Mouse (Mus musculus) embryonic facial prominence, embryonic 14.5 days (tissue): ENCODE results near the gene Ddit4l. TPM values are rescaled to one million over a fixed set of nuclear protein-coding genes. Genes with fewer than 3 reads are reported as not detected.
A peak's percentile ranks its signal among the peaks of the same experiment; 100 is the strongest.

Experiments used
- ATAC-seq: fragments of 200-750 bp; cut with Nextera tagmentation; 2 replicates; pipeline ENCODE4 v1.8.0; 2017; ENCODE audit warnings: low read depth, moderate number of reproducible peaks, moderate TSS enrichment
- DNase-seq: peaks from one replicate; pipeline ENCODE4 v3.0.0-alpha.2; 2015; ENCODE audit warnings: low spot score
- H3K27ac ChIP-seq: fragments of 300-500 bp; sonication (generic); replicated peaks from 2 replicates; pipeline ENCODE4 v1.5.1; 2014; ENCODE audit warnings: low read depth, mild to moderate bottlenecking, low read length, moderate library complexity
- H3K27me3 ChIP-seq: fragments of 300-500 bp; sonication (generic); replicated peaks from 2 replicates; pipeline ENCODE4 v1.6.1; 2014; ENCODE audit warnings: low read length; ENCODE audit not compliant: control insufficient read depth, insufficient read depth
- H3K36me3 ChIP-seq: fragments of 300-500 bp; sonication (generic); 2 replicates; pipeline ENCODE4 v1.6.1; 2014; ENCODE audit warnings: low read length, mixed read lengths; ENCODE audit not compliant: control insufficient read depth, insufficient read depth
- H3K4me1 ChIP-seq: fragments of 300-500 bp; sonication (generic); 2 replicates; pipeline ENCODE4 v1.6.1; 2014; ENCODE audit warnings: antibody characterized with exemption, low read length; ENCODE audit not compliant: control insufficient read depth, insufficient read depth
- H3K4me2 ChIP-seq: fragments of 300-500 bp; sonication (generic); 2 replicates; pipeline ENCODE4 v1.6.1; 2014; ENCODE audit warnings: low read depth, mild to moderate bottlenecking, low read length, moderate library complexity, mixed read lengths
- H3K4me3 ChIP-seq: fragments of 300-500 bp; sonication (generic); 2 replicates; pipeline ENCODE4 v1.5.1; 2014; ENCODE audit warnings: low read depth, mild to moderate bottlenecking, low read length
- H3K9ac ChIP-seq: fragments of 300-500 bp; sonication (generic); 2 replicates; pipeline ENCODE4 v1.6.1; 2014; ENCODE audit warnings: low read depth, mild to moderate bottlenecking, low read length, moderate library complexity, mixed read lengths
- H3K9me3 ChIP-seq: fragments of 300-500 bp; sonication (generic); 2 replicates; pipeline ENCODE4 v1.6.1; 2016; ENCODE audit warnings: low read length; ENCODE audit not compliant: control insufficient read depth
- WGBS: fragments of 180-500 bp; shearing (Covaris S2); extraction: QIAGEN DNeasy Blood & Tissue Kit; methylation state at CpG from one replicate; pipeline ENCODE4 v1.1.7; 2014; 5-methylcytosine and 5-hydroxymethylcytosine counted together
- polyA plus RNA-seq: library from polyadenylated mRNA; unstranded; fragments of >200 nt; fragmentation: Nextera tagmentation; extraction: Ambion mirVana; gene quantifications from 2 replicates; pipeline ENCODE4 v1.2.1, GENCODE M21; 2014

Gene Ddit4l
- polyA plus RNA-seq, 1 experiment from 2014 or later: 32.4 TPM

DNA sequence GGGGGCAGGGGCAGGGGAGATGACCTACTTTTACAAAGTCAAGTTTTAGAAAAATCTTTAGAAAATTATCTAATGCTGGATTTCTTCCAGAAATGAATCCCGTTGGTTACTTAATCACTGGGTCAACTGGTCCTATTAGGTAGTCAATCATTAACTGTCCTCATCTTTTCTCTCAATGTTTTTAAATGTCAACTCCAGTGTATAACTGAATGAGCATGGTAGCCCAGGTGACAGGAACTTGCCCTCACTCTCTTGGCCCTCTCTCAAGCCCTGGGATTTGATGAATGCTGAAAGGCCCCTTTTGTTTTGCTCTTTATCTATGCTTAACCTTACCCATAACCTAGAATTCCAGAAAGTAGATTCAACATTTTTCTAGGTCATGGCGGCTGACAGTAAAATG lies 9.4 kb upstream of the Ddit4l start:
- H3K27ac ChIP-seq: no peak overlapping the region

DNA sequence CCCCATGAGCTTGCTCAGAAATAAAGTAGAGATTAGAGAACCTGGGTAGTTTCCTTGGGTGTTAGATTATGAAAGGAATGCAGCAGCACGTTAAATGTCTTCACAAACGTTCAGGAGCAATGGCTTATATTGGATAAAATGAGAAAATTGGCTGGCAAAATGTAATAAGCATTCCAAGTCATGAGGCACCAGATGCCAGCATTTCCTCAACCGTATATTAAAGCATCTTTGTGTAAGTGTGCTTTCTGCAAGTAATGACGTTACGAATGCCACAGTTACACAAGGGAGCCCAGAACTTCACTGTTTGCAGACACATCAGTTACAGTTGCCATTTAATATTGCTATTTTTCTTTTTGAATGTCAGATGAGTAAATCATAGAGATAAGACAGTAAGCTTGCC lies 872 bp upstream of the Ddit4l start:
- Histone ChIP-seq H3K4me2 (no peak overlapping the region), H3K4me3 (no peak overlapping the region), H3K27me3 (no peaks in the 10 kb centered on the region), H3K27ac (no peak overlapping the region), H3K4me1 (peaks cover 15% of the 10 kb centered on the region), H3K9ac (no peak overlapping the region), H3K9me3 (no peaks in the 10 kb centered on the region), H3K36me3 (no peaks in the 10 kb centered on the region; the same call in 1 of the 2 replicates)
- 75% methylated on average over 5 of the region's 5 CpGs for WGBS
- ATAC-seq: no peak
- no peak for DNase-seq

More for the DNA sequence above, 9.4 kb upstream of the Ddit4l start:
- DNase-seq (no peak), ATAC-seq (no peak)
- H3K4me3 ChIP-seq: no peak overlapping the region
- H3K36me3 ChIP-seq: no peaks in the 10 kb centered on the region
- no peaks in the 10 kb centered on the region for H3K27me3 ChIP-seq
- no peak overlapping the region for H3K9ac ChIP-seq
- no peaks in the 10 kb centered on the region for H3K4me1 ChIP-seq
- no peak overlapping the region for H3K4me2 ChIP-seq
- no peaks in the 10 kb centered on the region for H3K9me3 ChIP-seq
- 73% methylated on average over 2 of the region's 2 CpGs for WGBS

DNA sequence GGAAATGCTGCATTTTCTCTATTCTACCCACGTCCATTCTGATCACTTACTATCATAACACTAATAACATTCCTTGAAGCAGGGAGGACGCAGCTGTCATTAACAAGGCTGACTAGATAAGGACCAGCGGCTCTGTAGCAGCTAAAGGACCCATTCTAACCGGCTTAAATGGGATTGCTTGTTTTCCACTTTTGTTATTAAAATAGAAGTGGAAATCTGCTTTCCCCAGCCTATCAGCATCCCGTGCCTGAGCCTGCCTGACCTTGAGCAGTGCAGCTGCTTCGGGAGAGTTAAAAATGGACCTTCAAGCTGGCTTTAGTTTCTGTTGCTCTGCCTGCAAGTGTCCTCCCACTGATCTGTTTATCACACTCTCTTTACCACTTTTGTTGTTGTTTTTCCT lies 679 bp downstream of the Ddit4l start:
- Histone ChIP-seq H3K9ac (no peak overlapping the region), H3K27ac (no peak overlapping the region)
- WGBS: 46% methylated on average over 6 of the region's 6 CpGs

DNA sequence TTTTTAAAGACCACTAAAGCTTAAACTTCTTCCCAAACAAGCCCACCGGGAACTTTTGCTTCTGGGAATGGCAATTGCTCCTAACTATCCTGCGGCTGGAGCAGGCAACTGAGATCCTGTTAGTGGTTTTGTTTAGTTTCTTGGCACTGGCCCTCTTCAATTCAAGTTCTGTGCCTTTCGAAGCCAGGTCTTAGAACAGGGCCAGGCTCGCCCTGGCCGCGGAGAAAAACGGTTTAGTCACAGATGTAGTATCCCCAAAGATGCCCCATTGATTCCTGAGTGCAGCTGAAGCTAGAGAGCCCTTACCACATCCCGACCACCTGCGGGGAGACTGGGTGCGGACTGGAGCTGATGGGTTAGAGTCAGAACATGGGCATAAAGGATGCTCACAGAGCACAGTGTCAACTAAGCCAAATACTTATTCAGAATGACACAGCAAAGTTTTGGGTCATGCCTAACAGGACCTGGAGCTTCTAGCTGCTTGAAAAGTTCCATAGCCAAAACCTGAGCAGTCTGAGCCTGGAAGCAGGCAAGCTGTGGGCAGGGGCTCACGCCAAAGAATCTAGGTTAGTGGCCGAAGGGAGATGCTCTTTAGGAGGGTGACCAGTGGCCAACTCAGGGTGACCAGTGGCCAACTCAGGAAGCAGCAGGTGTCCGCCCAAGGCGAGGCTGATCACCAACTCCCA lies 1.6 kb downstream of the Ddit4l start:
- H3K9me3 ChIP-seq: peaks cover 6% of the 10 kb centered on the region; the same call in 1 of the 2 replicates
- ATAC-seq (0 out of 2 replicates have a peak, but pooled peaks have one; percentile 3), DNase-seq (peak; percentile 52)

More for the DNA sequence above, 679 bp downstream of the Ddit4l start:
- H3K9me3 ChIP-seq: peaks cover 6% of the 10 kb centered on the region; the same call in 1 of the 2 replicates
- H3K4me1 ChIP-seq: peaks cover 15% of the 10 kb centered on the region
- H3K36me3 ChIP-seq: peaks cover 13% of the 10 kb centered on the region; the same call in 1 of the 2 replicates
- no peak overlapping the region for H3K4me3 ChIP-seq
- no peak for DNase-seq
- H3K4me2 ChIP-seq: no peak overlapping the region
- ATAC-seq: no peak
- H3K27me3 ChIP-seq: no peaks in the 10 kb centered on the region

DNA sequence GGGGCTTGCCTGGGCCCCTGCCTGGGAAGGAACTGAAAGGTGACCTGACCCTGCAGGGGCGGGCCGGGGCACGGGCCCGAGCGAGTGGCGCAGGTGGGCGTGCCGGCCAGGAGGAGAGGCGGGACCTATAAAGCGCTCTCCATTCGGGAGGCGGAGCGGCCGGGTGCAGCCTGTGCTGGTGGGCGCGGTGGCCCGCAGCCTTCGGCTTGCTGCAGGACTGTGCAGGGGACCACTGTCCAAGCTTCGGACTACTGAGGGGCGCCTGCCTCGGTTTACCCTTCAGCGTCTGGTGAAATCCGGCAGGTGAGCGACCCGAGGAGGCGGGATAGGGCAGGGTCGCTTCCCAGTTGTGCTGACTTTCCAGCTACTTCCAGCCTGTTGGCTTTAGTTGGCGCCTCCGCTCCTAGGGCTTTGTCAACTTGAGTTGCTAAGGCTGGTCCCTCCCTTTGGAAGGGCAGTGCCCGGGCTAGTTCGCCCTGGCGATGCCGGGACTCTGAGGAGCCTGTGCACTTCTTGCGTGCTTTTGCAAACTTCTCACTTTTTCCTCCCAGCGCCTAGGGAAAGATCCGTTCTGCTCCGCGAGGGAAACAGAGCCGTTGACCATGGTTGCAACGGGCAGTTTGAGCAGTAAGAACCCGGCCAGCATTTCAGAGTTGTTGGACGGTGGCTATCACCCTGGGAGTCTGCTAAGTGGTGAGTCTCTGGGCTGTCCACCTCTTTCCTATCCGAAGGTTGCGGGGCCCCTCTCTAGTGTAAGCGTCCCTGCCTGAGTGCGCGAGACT lies 2.4 kb downstream of the Ddit4l start:
- peak; percentile 80 for DNase-seq
- peak overlapping the region; percentile 59 for H3K27ac ChIP-seq
- peak overlapping the region; percentile 90 for H3K4me2 ChIP-seq
- H3K27me3 ChIP-seq: no peaks in the 10 kb centered on the region
- peak overlapping the region; percentile 73 for H3K9ac ChIP-seq
- peaks cover 6% of the 10 kb centered on the region; the same call in 1 of the 2 replicates for H3K9me3 ChIP-seq
- under 1% methylated on average over 32 of the region's 47 CpGs for WGBS
- H3K4me3 ChIP-seq: peak overlapping the region; percentile 62
- H3K36me3 ChIP-seq: peaks cover 17% of the 10 kb centered on the region; the same call in 1 of the 2 replicates
- H3K4me1 ChIP-seq: peaks cover 15% of the 10 kb centered on the region
- ATAC-seq: peak; percentile 97

More for the DNA sequence above, 1.6 kb downstream of the Ddit4l start:
- peaks cover 15% of the 10 kb centered on the region for H3K4me1 ChIP-seq
- H3K9ac ChIP-seq: peak overlapping the region; percentile 73; the same call in 1 of the 2 replicates
- WGBS: 27% methylated on average over 14 of the region's 14 CpGs
- peak overlapping the region; percentile 39; the same call in 1 of the 2 replicates for H3K27ac ChIP-seq
- H3K4me3 ChIP-seq: peak overlapping the region; percentile 62
- H3K4me2 ChIP-seq: peak overlapping the region; percentile 90
- peaks cover 17% of the 10 kb centered on the region; the same call in 1 of the 2 replicates for H3K36me3 ChIP-seq
- H3K27me3 ChIP-seq: no peaks in the 10 kb centered on the region

DNA sequence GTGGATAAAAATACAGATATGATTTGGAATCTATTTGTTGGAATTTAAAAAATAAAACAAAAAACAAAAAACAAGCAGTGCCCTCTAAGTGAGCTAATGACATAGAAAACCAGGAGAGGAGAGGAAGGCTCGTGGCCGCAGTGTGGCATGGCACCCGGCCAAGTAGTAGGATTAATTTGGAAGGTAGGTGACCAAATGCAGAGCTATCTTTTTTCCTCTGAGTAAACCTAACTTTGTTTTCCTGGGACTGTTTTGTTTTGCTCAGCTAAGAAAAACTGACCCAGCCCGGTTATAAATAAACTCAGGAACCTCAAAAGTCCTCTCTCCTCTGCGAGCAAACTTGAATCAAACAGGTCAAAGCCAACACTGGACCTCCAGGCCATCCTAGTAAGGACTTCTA lies 3.6 kb downstream of the Ddit4l start:
- Histone ChIP-seq H3K27ac (no peak overlapping the region), H3K36me3 (peaks cover 17% of the 10 kb centered on the region; the same call in 1 of the 2 replicates), H3K27me3 (no peaks in the 10 kb centered on the region), H3K4me1 (peaks cover 15% of the 10 kb centered on the region), H3K9ac (0 out of 2 replicates have a peak overlapping the region, but pooled peaks have one; percentile 8), H3K4me3 (peak overlapping the region; percentile 62), H3K9me3 (peaks cover 6% of the 10 kb centered on the region; the same call in 1 of the 2 replicates), H3K4me2 (peak overlapping the region; percentile 90)
- WGBS: 72% methylated on average over 5 of the region's 5 CpGs
- no peak for DNase-seq
- no peak for ATAC-seq

DNA sequence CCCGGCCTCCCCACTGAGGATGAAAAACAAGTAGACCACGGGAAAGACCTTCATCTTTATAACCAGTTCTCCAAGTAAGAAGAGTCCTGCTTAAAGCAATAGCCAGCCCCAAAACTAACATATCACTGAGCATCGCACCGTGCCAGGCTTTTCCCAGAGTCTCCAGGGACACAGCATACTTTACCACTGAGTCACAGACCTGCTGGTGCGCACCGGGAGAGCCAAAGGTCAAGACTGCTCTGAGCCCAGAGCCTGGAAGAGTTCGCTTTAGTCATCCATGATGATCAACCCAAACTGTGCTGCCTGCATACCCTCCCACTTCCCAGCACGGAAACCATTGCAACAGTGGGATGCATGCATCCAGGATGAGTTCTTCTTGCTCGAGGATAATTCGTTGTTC lies 12.3 kb downstream of the Ddit4l start:
- no peaks in the 10 kb centered on the region for H3K9me3 ChIP-seq
- no peak overlapping the region for H3K9ac ChIP-seq
- H3K4me1 ChIP-seq: no peaks in the 10 kb centered on the region
- DNase-seq: no peak
- no peak overlapping the region for H3K27ac ChIP-seq
- H3K27me3 ChIP-seq: no peaks in the 10 kb centered on the region
- H3K36me3 ChIP-seq: no peaks in the 10 kb centered on the region
- 78% methylated on average over 10 of the region's 10 CpGs for WGBS
- no peak overlapping the region for H3K4me3 ChIP-seq
- H3K4me2 ChIP-seq: no peak overlapping the region
- no peak for ATAC-seq

DNA sequence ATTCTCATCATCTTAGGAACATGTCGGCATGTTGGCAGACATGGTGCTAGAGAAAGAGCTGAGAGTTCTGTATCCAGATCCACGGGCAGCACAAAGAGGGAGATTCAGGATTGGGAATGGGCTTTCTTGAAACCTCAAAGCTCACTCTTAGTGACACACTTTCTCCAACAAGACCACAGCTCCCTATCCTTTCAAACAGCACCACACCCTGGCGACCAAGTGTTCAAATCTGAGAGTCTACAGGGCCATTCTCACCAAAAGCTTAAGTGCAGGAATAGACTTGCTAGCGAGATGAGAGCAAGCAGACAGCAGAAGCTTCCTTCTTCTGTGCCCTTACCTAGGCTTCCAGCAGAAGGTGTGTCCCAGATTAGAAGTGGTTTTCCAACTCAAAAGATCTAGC lies 15.2 kb downstream of the Ddit4l start:
- no peaks in the 10 kb centered on the region for H3K4me1 ChIP-seq
- H3K9ac ChIP-seq: no peak overlapping the region
- H3K4me3 ChIP-seq: no peak overlapping the region
- H3K27ac ChIP-seq: no peak overlapping the region
- no peak for DNase-seq
- no peak overlapping the region for H3K4me2 ChIP-seq
- H3K9me3 ChIP-seq: no peaks in the 10 kb centered on the region
- H3K27me3 ChIP-seq: no peaks in the 10 kb centered on the region
- no peak for ATAC-seq
- WGBS: 90% methylated on average over 4 of the region's 4 CpGs
- H3K36me3 ChIP-seq: no peaks in the 10 kb centered on the region
